ENCODE assay signal across 16 mouse cellular contexts in genomic region chr17:49185052-49185612, GRCm38 (mm10).
"Had no signal": no experiment of that assay in that cellular context is flagged by ENCODE, and none has a peak within 500 bp of the region (broad histone marks: within the 10 kb centered on the region; RNA-seq: fewer than 3 reads in every experiment).

No protein-coding gene starts in this region.

- H3K4me3 ChIP-seq: limb, embryonic 12.5 days; limb, embryonic 15.5 days; midbrain, embryonic 12.5 days; midbrain, embryonic 15.5 days; stomach, embryonic 15.5 days had no signal

- H3K27ac ChIP-seq: limb, embryonic 12.5 days; limb, embryonic 15.5 days; liver, embryonic 14.5 days; macrophage; midbrain, embryonic 12.5 days; midbrain, embryonic 15.5 days; stomach, embryonic 15.5 days had no signal

- H3K9ac ChIP-seq: limb, embryonic 12.5 days; limb, embryonic 15.5 days; liver, embryonic 14.5 days; liver, postnatal 0 days; lung, embryonic 14.5 days; midbrain, embryonic 12.5 days; midbrain, embryonic 15.5 days; stomach, embryonic 15.5 days had no signal

- H3K4me1 ChIP-seq: limb, embryonic 15.5 days; midbrain, embryonic 12.5 days; stomach, embryonic 15.5 days had no signal

- ATAC-seq: liver, postnatal 0 days; lung, postnatal 0 days; midbrain, embryonic 15.5 days had no signal

- H3K27me3 ChIP-seq: limb, embryonic 15.5 days; midbrain, embryonic 12.5 days; midbrain, embryonic 15.5 days; stomach, embryonic 15.5 days had no signal

- H3K9me3 ChIP-seq: limb, embryonic 12.5 days; limb, embryonic 15.5 days; midbrain, embryonic 12.5 days; midbrain, embryonic 15.5 days; stomach, embryonic 15.5 days had no signal

- H3K36me3 ChIP-seq: limb, embryonic 12.5 days; limb, embryonic 15.5 days; midbrain, embryonic 12.5 days; midbrain, embryonic 15.5 days; stomach, embryonic 15.5 days had no signal

- DNase-seq: kidney, adult 2 months; kidney, postnatal 14 days; kidney, postnatal 4 days; left cerebral cortex, postnatal 4 days; liver, postnatal 0 days; lung, embryonic 14.5 days; thymus, postnatal 36 days had no signal

- H3K4me2 ChIP-seq: limb, embryonic 12.5 days; limb, embryonic 15.5 days; liver, embryonic 11.5 days; lung, embryonic 14.5 days; midbrain, embryonic 12.5 days; midbrain, embryonic 15.5 days; stomach, embryonic 15.5 days had no signal
